Mouse (Mus musculus) cerebellum, adult 11-12 months (tissue): ENCODE results near the gene Spaca5.

ENCODE experiments used
- DNase-seq: peaks from one replicate; pipeline ENCODE4 v3.0.0; 2022

Spaca5 gene

GRCm38 (mm10) chrX:21068106-21068505 lies at the start of gene Spaca5:
Spaca5 (plus strand) TSS chrX:21068406.
- no peak for DNase-seq

GRCm38 (mm10) chrX:21061460-21061859 lies 6.7 kb upstream of the Spaca5 start:
- DNase-seq: no peak

- peak; percentile 80 for DNase-seq
These were observed 6.2 kb upstream of the Spaca5 start, which contains the start of gene Zfp182 for GRCm38 (mm10) chrX:21061866-21062543. Zfp182 (minus strand) TSS chrX:21062316.

GRCm38 (mm10) chrX:21062544-21062890 lies 5.7 kb upstream of the Spaca5 start:
- no peak for DNase-seq

GRCm38 (mm10) chrX:21088645-21088982 lies 20.4 kb downstream of the Spaca5 start:
- DNase-seq: no peak

- DNase-seq: peak; percentile 75
These were observed 21.0 kb downstream of the Spaca5 start, which contains the start of gene Zfp300 for GRCm38 (mm10) chrX:21088983-21089866. Zfp300 (minus strand) TSS chrX:21089527.

GRCm38 (mm10) chrX:21089867-21090239 lies 21.6 kb downstream of the Spaca5 start:
- DNase-seq: no peak

- DNase-seq: no peak
These were observed 47.3 kb downstream of the Spaca5 start, which contains the start of gene Ssxa1 for GRCm38 (mm10) chrX:21115520-21115919. Ssxa1 (plus strand) TSS chrX:21115820.
